Mouse (Mus musculus) bone marrow, adult 2 months (tissue): ENCODE data around the gene Otx2.

ENCODE experiments used
- CTCF ChIP-seq: fragments of 200-500 bp; IDR thresholded peaks from 2 replicates; pipeline ENCODE4 v1.5.1; 2011; ENCODE audit warnings: low read length, control low read depth; ENCODE audit not compliant: control insufficient read depth, insufficient read depth
- POLR2A ChIP-seq: fragments of 200-500 bp; IDR thresholded peaks from 2 replicates; pipeline ENCODE4 v1.6.1; 2011; ENCODE audit warnings: low read depth, mild to moderate bottlenecking, control low read depth, low read length, borderline replicate concordance; ENCODE audit not compliant: control insufficient read depth

- TF ChIP-seq CTCF (no peak), POLR2A (no peak)
Measured at GRCm38 (mm10) chr14:48669541-48670257, 3.9 kb downstream of the Otx2 start.
